Mouse (Mus musculus) stomach, embryonic 14.5 days (tissue): ENCODE measurements around the gene Ror2. TPM values are rescaled to one million over a fixed set of nuclear protein-coding genes. Genes with fewer than 3 reads are reported as not detected.

ENCODE experiments used
- ATAC-seq: fragments of 200-750 bp; cut with Nextera tagmentation; 2 replicates; pipeline ENCODE4 v1.8.0; 2017; ENCODE audit warnings: low read depth, moderate TSS enrichment; ENCODE audit not compliant: insufficient number of reproducible peaks, insufficient read depth, low FRiP score
- H3K27ac ChIP-seq: fragments of 300-500 bp; sonication (generic); 2 replicates; pipeline ENCODE4 v1.5.1; 2014; ENCODE audit warnings: mild to moderate bottlenecking, low read length, moderate library complexity, mixed read lengths
- H3K27me3 ChIP-seq: fragments of 300-500 bp; sonication (generic); 2 replicates; pipeline ENCODE4 v1.6.1; 2014; ENCODE audit warnings: low read length, control low read depth, mixed read lengths; ENCODE audit not compliant: control insufficient read depth, insufficient read depth
- H3K36me3 ChIP-seq: fragments of 300-500 bp; sonication (generic); 2 replicates; pipeline ENCODE4 v1.6.1; 2014; ENCODE audit warnings: mild to moderate bottlenecking, control low read depth, low read length, moderate library complexity, mixed read lengths; ENCODE audit not compliant: control insufficient read depth, insufficient read depth
- H3K4me1 ChIP-seq: fragments of 300-500 bp; sonication (generic); 2 replicates; pipeline ENCODE4 v1.6.1; 2014; ENCODE audit warnings: low read length, control low read depth, mixed read lengths; ENCODE audit not compliant: control insufficient read depth, insufficient read depth
- H3K4me2 ChIP-seq: fragments of 300-500 bp; sonication (generic); replicated peaks from 2 replicates; pipeline ENCODE4 v1.6.1; 2014; ENCODE audit warnings: low read depth, low read length, control low read depth
- H3K4me3 ChIP-seq: fragments of 300-500 bp; sonication (generic); 2 replicates; pipeline ENCODE4 v1.5.1; 2014; ENCODE audit warnings: low read depth, low read length, control low read depth
- H3K9ac ChIP-seq: fragments of 300-500 bp; sonication (generic); replicated peaks from 2 replicates; pipeline ENCODE4 v1.6.1; 2014; ENCODE audit warnings: low read depth, mild to moderate bottlenecking, control low read depth, low read length, moderate library complexity, mixed read lengths
- H3K9me3 ChIP-seq: fragments of 300-500 bp; sonication (generic); 2 replicates; pipeline ENCODE4 v1.6.1; 2016; ENCODE audit warnings: low read depth, low read length, control low read depth; ENCODE audit not compliant: control insufficient read depth
- WGBS: fragments of 180-500 bp; shearing (Covaris S2); extraction: QIAGEN DNeasy Blood & Tissue Kit; methylation state at CpG from one replicate; pipeline ENCODE4 v1.1.7; 2014; 5-methylcytosine and 5-hydroxymethylcytosine counted together
- polyA plus RNA-seq: library from polyadenylated mRNA; unstranded; fragments of >200 nt; fragmentation: Nextera tagmentation; extraction: Ambion mirVana; gene quantifications from 2 replicates; pipeline ENCODE4 v1.2.1, GENCODE M21; 2014

The Ror2 gene
- polyA plus RNA-seq, 1 experiment from 2014 or later = 13.9 TPM

DNA sequence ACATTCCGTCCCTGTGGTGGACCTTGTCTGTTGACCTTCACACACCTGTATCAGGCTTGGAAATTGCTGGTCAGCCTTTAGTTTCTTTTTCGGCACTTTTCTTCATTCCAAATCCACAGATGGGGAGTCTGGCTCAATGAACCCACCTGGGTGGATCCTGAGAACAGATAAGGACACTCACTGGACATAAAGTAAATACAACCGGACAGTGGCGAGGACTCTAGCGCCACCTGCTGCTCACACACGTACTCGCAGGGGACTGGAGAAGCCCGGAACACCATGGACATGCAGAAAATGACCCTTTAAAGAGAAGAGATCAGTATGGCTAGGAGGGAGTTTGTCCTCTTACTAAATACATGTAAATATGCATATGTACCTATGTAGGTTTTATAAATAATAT is 189.3 kb downstream of the Ror2 start:
- Histone ChIP-seq H3K9me3 (no peaks in the 10 kb centered on the region), H3K27ac (no peak overlapping the region), H3K4me2 (no peak overlapping the region), H3K27me3 (no peaks in the 10 kb centered on the region), H3K36me3 (no peaks in the 10 kb centered on the region), H3K9ac (no peak overlapping the region), H3K4me3 (no peak overlapping the region), H3K4me1 (no peaks in the 10 kb centered on the region)
- no peak for ATAC-seq
- WGBS = 16% methylated on average over 8 of the region's 8 CpGs

DNA sequence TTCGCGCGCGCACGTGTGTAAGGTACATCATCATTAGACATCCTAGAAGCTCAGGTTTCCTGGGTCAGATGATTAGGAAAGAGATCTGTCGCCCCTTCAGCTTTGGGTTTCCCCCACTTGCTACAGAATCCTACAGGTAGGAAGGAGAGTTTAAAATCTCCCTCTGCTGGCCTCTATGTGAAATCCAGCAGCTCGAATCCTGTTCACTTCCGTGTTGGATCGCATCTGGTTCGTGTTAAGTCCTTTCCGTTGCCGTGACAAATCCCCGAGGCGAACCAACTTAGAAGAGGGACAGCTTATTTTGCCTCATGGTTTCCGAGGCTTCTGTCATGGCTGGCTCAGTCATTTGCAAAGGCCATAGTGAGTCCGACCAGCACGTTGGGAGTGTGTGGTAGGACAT is 190.7 kb downstream of the Ror2 start:
- Histone ChIP-seq H3K27me3 (no peaks in the 10 kb centered on the region), H3K4me3 (no peak overlapping the region), H3K27ac (no peak overlapping the region), H3K36me3 (no peaks in the 10 kb centered on the region), H3K4me2 (no peak overlapping the region), H3K4me1 (no peaks in the 10 kb centered on the region), H3K9ac (no peak overlapping the region), H3K9me3 (no peaks in the 10 kb centered on the region)
- ATAC-seq = no peak
- WGBS = 71% methylated on average over 17 of the region's 17 CpGs

DNA sequence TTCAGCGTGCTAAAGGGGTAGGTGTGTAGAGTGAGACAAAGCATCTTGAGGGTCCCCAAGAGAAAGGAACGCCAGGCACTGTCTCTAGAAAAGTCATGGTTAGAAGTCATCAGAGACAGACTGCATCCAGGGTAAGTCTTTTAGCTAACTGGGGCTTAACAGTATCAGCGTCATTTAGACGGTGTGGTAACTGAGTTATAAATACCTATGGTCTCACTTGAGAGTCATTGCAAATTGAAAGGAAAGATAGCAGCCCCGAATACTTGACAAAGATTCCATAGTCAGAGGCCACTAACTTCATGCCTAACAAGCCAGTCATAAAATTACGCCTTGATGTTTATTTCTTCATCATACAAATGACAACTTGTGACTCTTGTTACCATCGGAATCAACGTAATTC is 191.3 kb downstream of the Ror2 start:
- ATAC-seq = no peak
- no peak overlapping the region for H3K4me2 ChIP-seq
- no peaks in the 10 kb centered on the region for H3K9me3 ChIP-seq
- no peak overlapping the region for H3K27ac ChIP-seq
- no peaks in the 10 kb centered on the region for H3K4me1 ChIP-seq
- WGBS = 84% methylated on average over 8 of the region's 8 CpGs
- no peaks in the 10 kb centered on the region for H3K27me3 ChIP-seq
- no peak overlapping the region for H3K4me3 ChIP-seq
- no peak overlapping the region for H3K9ac ChIP-seq
- H3K36me3 ChIP-seq = no peaks in the 10 kb centered on the region

DNA sequence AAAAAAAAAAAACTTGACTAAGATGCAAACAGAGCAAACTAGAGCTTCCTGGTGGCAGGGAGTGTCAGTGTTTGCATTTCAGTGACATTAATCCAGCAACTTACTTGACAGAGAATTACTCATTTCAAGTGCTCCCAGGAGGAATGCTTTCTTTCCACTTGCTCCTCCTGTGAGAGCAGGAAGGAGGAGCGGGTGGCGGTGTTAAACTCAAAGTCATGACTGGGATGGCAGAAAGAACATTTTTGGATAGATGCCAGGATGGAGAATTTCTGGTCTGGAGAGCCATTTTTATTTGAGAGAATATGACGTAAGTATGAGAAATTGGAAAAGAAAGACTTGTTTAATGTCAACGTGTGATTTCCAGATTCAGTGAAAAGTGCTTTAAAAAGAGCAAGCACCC is 192.5 kb downstream of the Ror2 start:
- H3K9ac ChIP-seq = no peak overlapping the region
- H3K4me3 ChIP-seq = no peak overlapping the region
- no peaks in the 10 kb centered on the region for H3K36me3 ChIP-seq
- no peak overlapping the region for H3K27ac ChIP-seq
- no peak for ATAC-seq
- 15% methylated on average over 4 of the region's 4 CpGs for WGBS
- no peaks in the 10 kb centered on the region for H3K9me3 ChIP-seq
- H3K4me1 ChIP-seq = no peaks in the 10 kb centered on the region
- H3K27me3 ChIP-seq = no peaks in the 10 kb centered on the region
- H3K4me2 ChIP-seq = no peak overlapping the region

DNA sequence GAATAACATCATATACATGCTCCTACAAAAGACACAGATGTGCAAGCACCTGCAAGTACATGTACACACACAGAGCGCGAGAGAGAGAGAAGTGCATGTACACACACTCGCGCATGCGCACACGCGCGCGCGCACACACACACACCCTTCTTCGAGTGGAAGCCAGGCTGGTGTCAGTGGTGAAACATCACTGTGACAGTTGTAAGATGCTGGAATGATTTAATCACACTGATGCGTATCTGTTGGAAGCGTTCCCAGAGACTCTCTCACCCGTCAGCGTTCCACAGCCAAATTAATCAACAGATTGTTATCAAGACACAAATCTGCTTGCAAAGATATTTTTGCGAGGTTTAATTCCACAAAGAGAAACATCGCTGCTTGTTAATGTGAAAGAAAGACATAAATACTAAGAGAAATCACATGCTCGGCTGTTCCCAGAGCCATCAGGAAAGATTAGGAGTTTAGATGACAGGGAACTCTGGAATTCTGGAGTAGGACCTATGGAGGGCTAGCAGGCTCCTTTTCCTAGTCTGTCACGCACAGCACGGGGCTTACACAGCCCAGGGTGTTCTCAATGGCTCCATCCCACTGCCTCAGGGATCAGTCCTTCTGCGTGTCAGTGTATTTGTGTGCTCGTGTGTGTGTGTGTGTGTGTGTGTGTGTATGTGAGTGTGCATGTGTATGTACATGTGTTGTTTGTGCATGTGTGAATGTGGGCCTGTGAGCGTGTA is 199.2 kb downstream of the Ror2 start:
- no peak overlapping the region for H3K4me2 ChIP-seq
- 64% methylated on average over 23 of the region's 23 CpGs for WGBS
- no peak overlapping the region for H3K4me3 ChIP-seq
- H3K36me3 ChIP-seq = no peaks in the 10 kb centered on the region
- H3K27me3 ChIP-seq = no peaks in the 10 kb centered on the region
- no peak overlapping the region for H3K9ac ChIP-seq
- H3K4me1 ChIP-seq = 0 out of 2 replicates have a peak, but pooled peaks cover 2% of the 10 kb centered on the region
- ATAC-seq = no peak
- H3K9me3 ChIP-seq = no peaks in the 10 kb centered on the region
- no peak overlapping the region for H3K27ac ChIP-seq

DNA sequence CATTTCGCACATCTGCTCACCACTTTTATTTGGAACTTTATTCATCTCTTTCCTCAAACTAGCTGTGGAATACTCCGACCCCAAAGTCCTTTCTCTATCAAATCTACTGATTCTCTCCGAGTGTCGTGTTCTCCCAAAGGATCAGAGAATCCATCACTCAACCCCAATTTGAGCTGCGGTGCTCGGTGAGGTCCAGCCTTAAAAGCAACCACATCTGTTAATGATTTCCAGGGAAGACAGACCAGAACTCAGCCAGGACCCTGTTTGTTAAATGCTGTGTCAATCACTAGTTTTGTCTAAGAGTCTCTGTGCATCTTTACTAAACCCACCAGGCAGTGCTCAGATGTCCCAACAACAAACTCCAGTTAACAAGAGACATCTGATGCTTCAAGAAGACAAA is 204.1 kb downstream of the Ror2 start:
- WGBS = 48% methylated on average over 6 of the region's 6 CpGs
- no peaks in the 10 kb centered on the region for H3K36me3 ChIP-seq
- 0 out of 2 replicates have a peak, but pooled peaks cover 2% of the 10 kb centered on the region for H3K4me1 ChIP-seq
- H3K9me3 ChIP-seq = no peaks in the 10 kb centered on the region
- no peak overlapping the region for H3K4me2 ChIP-seq
- no peak overlapping the region for H3K27ac ChIP-seq
- no peak overlapping the region for H3K9ac ChIP-seq
- no peak for ATAC-seq
- no peaks in the 10 kb centered on the region for H3K27me3 ChIP-seq
- no peak overlapping the region for H3K4me3 ChIP-seq

DNA sequence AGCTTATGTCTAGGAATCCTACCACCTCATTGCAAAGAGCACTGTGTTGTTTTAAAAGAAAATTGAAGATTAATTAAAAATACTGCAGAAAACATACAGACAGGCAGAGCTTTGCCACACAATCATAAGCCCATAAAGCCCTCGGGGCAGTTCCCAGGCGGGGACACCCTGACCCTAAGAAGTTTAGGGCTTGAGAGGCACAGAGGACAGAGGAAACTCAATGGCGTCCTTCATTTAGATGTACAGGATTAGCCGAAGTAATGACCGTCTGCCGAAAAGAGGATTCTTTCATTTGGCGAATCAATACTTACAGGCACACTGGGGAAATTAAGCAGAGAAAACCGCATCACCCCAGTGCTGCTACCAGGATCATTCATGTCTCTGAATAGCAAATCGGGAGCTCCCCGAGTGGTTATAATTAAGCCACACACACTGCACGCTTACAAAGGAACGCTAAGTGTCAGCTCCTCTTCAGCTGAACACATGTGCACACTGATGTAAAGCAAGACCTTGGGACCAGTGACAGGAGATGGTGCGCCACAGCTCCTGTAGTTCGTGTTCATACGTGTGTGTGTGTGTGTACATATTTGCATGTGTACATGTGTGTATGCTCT is 208.1 kb downstream of the Ror2 start:
- no peak overlapping the region for H3K4me3 ChIP-seq
- WGBS = 83% methylated on average over 15 of the region's 15 CpGs
- ATAC-seq = no peak

DNA sequence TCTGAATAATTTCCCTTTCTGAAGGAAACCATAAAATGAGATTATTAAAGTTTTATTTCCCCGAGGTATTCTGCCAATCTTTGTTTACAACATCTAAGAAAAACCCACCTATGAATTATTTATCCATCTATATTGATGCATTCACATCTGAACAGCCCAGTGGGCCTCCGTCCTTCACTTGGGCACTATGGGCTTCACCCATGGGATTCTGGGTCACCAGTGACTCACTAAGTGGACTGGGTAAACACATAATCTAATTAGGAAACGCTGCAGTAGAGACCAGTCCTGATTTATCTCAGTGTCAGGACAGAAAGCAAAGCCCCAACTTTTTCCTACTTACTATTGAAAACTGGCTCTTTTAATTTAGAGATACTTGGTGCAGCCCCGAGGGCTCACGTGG is 210.9 kb downstream of the Ror2 start:
- H3K9me3 ChIP-seq = no peaks in the 10 kb centered on the region
- 64% methylated on average over 5 of the region's 5 CpGs for WGBS

More for the DNA sequence above, 208.1 kb downstream of the Ror2 start:
- no peak overlapping the region for H3K27ac ChIP-seq
- no peak overlapping the region for H3K4me2 ChIP-seq
- no peaks in the 10 kb centered on the region for H3K9me3 ChIP-seq
- no peaks in the 10 kb centered on the region for H3K27me3 ChIP-seq
- H3K9ac ChIP-seq = no peak overlapping the region
- H3K4me1 ChIP-seq = no peaks in the 10 kb centered on the region
- no peaks in the 10 kb centered on the region for H3K36me3 ChIP-seq

More for the DNA sequence above, 210.9 kb downstream of the Ror2 start:
- ATAC-seq = no peak
- Histone ChIP-seq H3K4me1 (no peaks in the 10 kb centered on the region), H3K4me2 (no peak overlapping the region), H3K27me3 (no peaks in the 10 kb centered on the region), H3K27ac (no peak overlapping the region), H3K9ac (no peak overlapping the region), H3K36me3 (no peaks in the 10 kb centered on the region), H3K4me3 (no peak overlapping the region)
